Mouse (Mus musculus): ENCODE results near the gene Atf7. TPM values are rescaled to one million over a fixed set of nuclear protein-coding genes. Genes with fewer than 3 reads are reported as not detected.

Gene Atf7
- polyA plus RNA-seq, 1 experiment from 2014 or later = 24.9 TPM

DNA sequence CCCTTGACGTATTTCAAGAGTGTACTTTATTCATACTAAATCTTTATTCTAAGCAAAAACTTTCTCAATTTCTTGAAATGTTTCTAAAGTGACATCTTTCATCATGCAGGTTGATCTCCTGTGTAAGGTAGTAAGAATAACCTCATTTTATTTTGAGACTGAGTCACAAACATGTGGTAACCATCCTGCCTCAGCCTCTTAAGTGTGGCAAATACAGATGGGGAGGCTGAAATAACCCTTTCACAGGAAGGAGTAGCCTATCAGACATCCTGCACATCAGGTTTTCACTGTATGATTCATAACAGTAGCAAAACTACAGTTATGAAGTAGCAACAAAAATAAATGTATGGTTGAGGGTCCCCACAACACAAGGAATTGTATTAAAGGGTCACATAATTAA, 69.7 kb downstream of the Atf7 start:
- no peaks in the 10 kb centered on the region for H3K27me3 ChIP-seq (ENCODE audit: insufficient read depth, low read length)
- no peaks in the 10 kb centered on the region for H3K9me3 ChIP-seq (replicated peaks; ENCODE audit: low read length)
- peaks cover 28% of the 10 kb centered on the region for H3K36me3 ChIP-seq (ENCODE audit: insufficient read depth, low read length)
- H3K4me3 ChIP-seq (replicated peaks; ENCODE audit: low read depth, low read length) = no peak overlapping the region
- no peak for DNase-seq (ENCODE audit: low spot score)
- TF ChIP-seq CTCF (IDR thresholded peaks at IDR 0.05; ENCODE audit: low read depth) = no peak
- H3K4me2 ChIP-seq (ENCODE audit: low read length) = no peak overlapping the region
- H3K9ac ChIP-seq (ENCODE audit: low read depth, low read length) = no peak overlapping the region
- H3K27ac ChIP-seq = no peak overlapping the region
- no peak for ATAC-seq (replicated peaks; ENCODE audit: low FRiP score, low read depth)
- no peaks in the 10 kb centered on the region for H3K4me1 ChIP-seq (replicated peaks; ENCODE audit: insufficient read depth, low read length)
- WGBS = 92% methylated on average over 1 of the region's 1 CpGs

- WGBS = 97% methylated on average over 5 of the region's 5 CpGs
- Histone ChIP-seq H3K27ac (no peak overlapping the region), H3K27me3 (ENCODE audit: insufficient read depth, low read length) (no peaks in the 10 kb centered on the region), H3K9ac (ENCODE audit: low read depth, low read length) (no peak overlapping the region), H3K9me3 (replicated peaks; ENCODE audit: low read length) (no peaks in the 10 kb centered on the region), H3K4me2 (ENCODE audit: low read length) (no peak overlapping the region), H3K36me3 (ENCODE audit: insufficient read depth, low read length) (peaks cover 23% of the 10 kb centered on the region), H3K4me1 (replicated peaks; ENCODE audit: insufficient read depth, low read length) (no peaks in the 10 kb centered on the region), H3K4me3 (replicated peaks; ENCODE audit: low read depth, low read length) (no peak overlapping the region)
- ATAC-seq (replicated peaks; ENCODE audit: low FRiP score, low read depth) (no peak), DNase-seq (ENCODE audit: low spot score) (no peak)
- no peak for TF ChIP-seq CTCF (IDR thresholded peaks at IDR 0.05; ENCODE audit: low read depth)
These were observed 72.7 kb downstream of the Atf7 start for GRCm38 (mm10) chr15:102552599-102552998.

DNA sequence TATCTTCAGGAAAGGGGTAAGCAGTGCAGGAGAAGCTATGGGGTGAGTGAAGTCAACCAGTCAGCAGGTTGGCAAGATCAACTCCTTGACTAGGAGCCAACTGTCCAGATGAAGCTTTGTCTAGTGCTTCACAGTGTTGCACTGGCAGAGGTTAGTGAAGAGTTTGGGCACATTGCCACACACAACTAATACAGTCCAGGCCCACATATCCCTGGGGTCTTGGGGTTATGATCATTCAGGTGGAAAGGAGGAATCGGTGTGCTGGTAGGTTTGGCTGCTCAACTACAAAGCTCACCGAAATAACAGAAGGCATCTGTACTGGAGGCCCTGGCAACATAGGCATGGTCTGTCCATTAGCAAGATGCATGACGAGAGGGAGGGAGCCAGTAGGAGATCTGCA, 77.8 kb downstream of the Atf7 start:
- Histone ChIP-seq H3K36me3 (ENCODE audit: insufficient read depth, low read length) (peaks cover 27% of the 10 kb centered on the region), H3K27me3 (ENCODE audit: insufficient read depth, low read length) (no peaks in the 10 kb centered on the region), H3K9ac (ENCODE audit: low read depth, low read length) (no peak overlapping the region), H3K27ac (no peak overlapping the region), H3K4me2 (ENCODE audit: low read length) (no peak overlapping the region), H3K4me3 (replicated peaks; ENCODE audit: low read depth, low read length) (no peak overlapping the region), H3K9me3 (replicated peaks; ENCODE audit: low read length) (no peaks in the 10 kb centered on the region), H3K4me1 (replicated peaks; ENCODE audit: insufficient read depth, low read length) (no peaks in the 10 kb centered on the region)
- no peak for TF ChIP-seq CTCF (IDR thresholded peaks at IDR 0.05; ENCODE audit: low read depth)
- no peak for DNase-seq (ENCODE audit: low spot score)
- WGBS = 84% methylated on average over 3 of the region's 3 CpGs
- ATAC-seq (replicated peaks; ENCODE audit: low FRiP score, low read depth) = no peak

DNA sequence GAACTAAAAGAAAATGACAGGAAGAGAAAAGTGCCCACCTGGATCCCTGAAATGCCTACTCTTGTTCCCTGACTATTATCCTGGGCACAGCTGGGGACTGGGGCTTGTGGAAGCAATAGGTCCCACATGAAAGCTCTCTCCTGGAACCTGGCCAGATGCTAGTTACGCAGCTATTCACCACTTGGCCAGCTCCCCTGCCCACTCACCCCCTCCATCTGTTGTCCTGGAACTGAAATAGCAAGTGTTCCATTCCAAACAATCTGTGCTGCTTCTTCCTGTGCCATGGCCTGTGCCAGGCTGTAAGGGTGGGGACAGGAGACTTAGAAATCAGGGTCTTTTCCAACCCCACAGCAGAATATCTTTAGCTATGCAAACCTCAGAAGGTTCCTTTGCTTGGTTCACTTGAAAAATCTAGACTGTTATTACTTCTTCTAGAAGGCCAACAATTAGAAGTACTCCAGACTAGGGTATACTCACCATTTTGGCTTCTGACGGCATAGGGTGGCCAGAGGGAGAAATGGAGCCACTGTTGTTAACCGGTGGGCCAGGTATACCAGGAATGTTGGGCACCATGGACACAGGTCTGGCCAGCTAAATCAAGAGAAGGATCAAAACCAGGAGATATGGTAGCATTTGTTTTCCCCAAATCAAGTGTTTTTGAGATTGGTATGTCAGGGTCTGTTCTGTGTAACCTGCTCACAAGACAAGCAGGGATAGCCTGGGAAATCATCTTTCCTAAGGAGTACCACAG, 78.4 kb downstream of the Atf7 start:
- peaks cover 29% of the 10 kb centered on the region for H3K36me3 ChIP-seq (ENCODE audit: insufficient read depth, low read length)
- no peaks in the 10 kb centered on the region for H3K27me3 ChIP-seq (ENCODE audit: insufficient read depth, low read length)
- no peaks in the 10 kb centered on the region for H3K4me1 ChIP-seq (replicated peaks; ENCODE audit: insufficient read depth, low read length)
- H3K9me3 ChIP-seq (replicated peaks; ENCODE audit: low read length) = no peaks in the 10 kb centered on the region
- no peak for ATAC-seq (replicated peaks; ENCODE audit: low FRiP score, low read depth)
- H3K4me2 ChIP-seq (ENCODE audit: low read length) = no peak overlapping the region
- no peak for DNase-seq (ENCODE audit: low spot score)
- H3K4me3 ChIP-seq (replicated peaks; ENCODE audit: low read depth, low read length) = no peak overlapping the region
- 91% methylated on average over 3 of the region's 3 CpGs for WGBS
- no peak overlapping the region for H3K27ac ChIP-seq
- TF ChIP-seq CTCF (IDR thresholded peaks at IDR 0.05; ENCODE audit: low read depth) = no peak
- no peak overlapping the region for H3K9ac ChIP-seq (ENCODE audit: low read depth, low read length)

GRCm38 (mm10) chr15:102546246-102546645, 79.0 kb downstream of the Atf7 start:
- H3K4me2 ChIP-seq (ENCODE audit: low read length) = no peak overlapping the region
- no peaks in the 10 kb centered on the region for H3K9me3 ChIP-seq (replicated peaks; ENCODE audit: low read length)
- no peak overlapping the region for H3K27ac ChIP-seq
- no peak for ATAC-seq (replicated peaks; ENCODE audit: low FRiP score, low read depth)
- H3K4me3 ChIP-seq (replicated peaks; ENCODE audit: low read depth, low read length) = no peak overlapping the region
- TF ChIP-seq CTCF (IDR thresholded peaks at IDR 0.05; ENCODE audit: low read depth) = no peak
- H3K9ac ChIP-seq (ENCODE audit: low read depth, low read length) = no peak overlapping the region
- WGBS = 96% methylated on average over 3 of the region's 3 CpGs
- peaks cover 29% of the 10 kb centered on the region for H3K36me3 ChIP-seq (ENCODE audit: insufficient read depth, low read length)
- H3K4me1 ChIP-seq (replicated peaks; ENCODE audit: insufficient read depth, low read length) = no peaks in the 10 kb centered on the region
- no peak for DNase-seq (ENCODE audit: low spot score)
- H3K27me3 ChIP-seq (ENCODE audit: insufficient read depth, low read length) = no peaks in the 10 kb centered on the region

- ATAC-seq (replicated peaks; ENCODE audit: low FRiP score, low read depth) (no peak), DNase-seq (ENCODE audit: low spot score) (no peak)
- H3K4me1 ChIP-seq (replicated peaks; ENCODE audit: insufficient read depth, low read length) = no peaks in the 10 kb centered on the region
- no peak overlapping the region for H3K27ac ChIP-seq
- H3K9ac ChIP-seq (ENCODE audit: low read depth, low read length) = no peak overlapping the region
- H3K4me2 ChIP-seq (ENCODE audit: low read length) = no peak overlapping the region
- H3K27me3 ChIP-seq (ENCODE audit: insufficient read depth, low read length) = no peaks in the 10 kb centered on the region
- TF ChIP-seq CTCF (IDR thresholded peaks at IDR 0.05; ENCODE audit: low read depth) = no peak
- 90% methylated on average over 4 of the region's 4 CpGs for WGBS
- H3K4me3 ChIP-seq (replicated peaks; ENCODE audit: low read depth, low read length) = no peak overlapping the region
- H3K9me3 ChIP-seq (replicated peaks; ENCODE audit: low read length) = no peaks in the 10 kb centered on the region
- H3K36me3 ChIP-seq (ENCODE audit: insufficient read depth, low read length) = peaks cover 39% of the 10 kb centered on the region
These were observed 80.5 kb downstream of the Atf7 start for GRCm38 (mm10) chr15:102544801-102545200.

DNA sequence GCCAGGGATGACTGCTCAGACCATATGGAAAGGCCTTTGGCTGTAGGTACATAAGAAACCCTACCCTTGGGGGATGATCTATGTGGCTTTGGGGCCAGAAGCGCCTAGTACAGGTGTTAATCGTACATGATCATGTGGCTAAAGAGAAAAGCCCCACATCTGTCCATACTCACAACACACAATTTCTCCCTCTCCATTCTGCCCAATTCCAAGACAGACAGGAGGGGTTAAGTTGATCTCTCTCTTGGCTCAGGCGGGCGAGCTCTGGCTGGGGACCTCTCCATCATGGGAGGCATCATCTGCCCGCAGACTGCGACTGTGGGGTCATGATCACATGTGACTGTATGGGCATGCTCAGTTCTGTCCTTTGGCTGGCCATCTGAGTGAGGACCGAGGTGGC, 91.3 kb downstream of the Atf7 start:
- Histone ChIP-seq H3K4me2 (ENCODE audit: low read length) (no peak overlapping the region), H3K9me3 (replicated peaks; ENCODE audit: low read length) (no peaks in the 10 kb centered on the region), H3K4me3 (replicated peaks; ENCODE audit: low read depth, low read length) (no peak overlapping the region), H3K9ac (ENCODE audit: low read depth, low read length) (no peak overlapping the region), H3K4me1 (replicated peaks; ENCODE audit: insufficient read depth, low read length) (no peaks in the 10 kb centered on the region), H3K27ac (no peak overlapping the region), H3K36me3 (ENCODE audit: insufficient read depth, low read length) (peaks cover 70% of the 10 kb centered on the region), H3K27me3 (ENCODE audit: insufficient read depth, low read length) (no peaks in the 10 kb centered on the region)
- 90% methylated on average over 7 of the region's 7 CpGs for WGBS
- ATAC-seq (replicated peaks; ENCODE audit: low FRiP score, low read depth) (no peak), DNase-seq (ENCODE audit: low spot score) (no peak)
- no peak for TF ChIP-seq CTCF (IDR thresholded peaks at IDR 0.05; ENCODE audit: low read depth)

Measured in kidney, postnatal 0 days (tissue).